Mouse (Mus musculus): Measurements from ENCODE around the gene Rpl23.

DNA sequence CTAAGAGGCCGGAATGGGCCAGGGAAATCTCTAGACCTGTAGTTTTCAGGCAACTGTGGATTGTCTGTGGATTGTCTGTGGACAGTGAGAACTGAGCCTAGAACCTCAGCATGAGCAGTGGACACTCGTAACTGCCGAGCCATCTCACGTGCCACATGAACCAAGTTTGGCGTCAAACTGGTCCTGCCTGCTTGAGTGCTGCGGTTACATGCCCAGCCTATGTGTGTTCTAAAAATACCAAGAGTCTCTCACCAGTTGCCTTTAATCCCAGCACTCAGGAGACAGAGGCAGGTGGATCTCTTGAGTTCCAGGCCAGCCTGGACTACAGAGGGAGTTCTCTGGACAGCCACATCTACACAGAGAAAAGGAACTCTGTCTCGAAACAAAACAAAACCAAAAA, 47.1 kb upstream of the Rpl23 start:
- TF ChIP-seq CTCF (IDR thresholded peaks at IDR 0.05; ENCODE audit: low read depth, low read length) (no peak), GATA1 (IDR thresholded peaks at IDR 0.05; ENCODE audit: borderline replicate concordance, low read length) (no peak), TAL1 (conservative IDR thresholded peaks at IDR 0.05; ENCODE audit: low read depth, low read length) (no peak), POLR2AphosphoS5 (IDR thresholded peaks at IDR 0.05; ENCODE audit: insufficient replicate concordance, low read depth, low read length) (no peak), GATA2 (IDR thresholded peaks at IDR 0.05; ENCODE audit: borderline replicate concordance, low read depth, low read length) (no peak)
